Mouse (Mus musculus) ES-CJ7 (cell line): ENCODE measurements at regions not wholly inside any gene's neighbourhood (a gene's known extent, or its start where the extent isn't known, plus 50 kb on each side); places are given as distances from the start of the nearest gene placed in this dataset.

ENCODE experiments used
- DNase-seq: peaks from one replicate; pipeline ENCODE4 v3.0.0; 2011; ENCODE audit warnings: low read depth, low spot score

DNA sequence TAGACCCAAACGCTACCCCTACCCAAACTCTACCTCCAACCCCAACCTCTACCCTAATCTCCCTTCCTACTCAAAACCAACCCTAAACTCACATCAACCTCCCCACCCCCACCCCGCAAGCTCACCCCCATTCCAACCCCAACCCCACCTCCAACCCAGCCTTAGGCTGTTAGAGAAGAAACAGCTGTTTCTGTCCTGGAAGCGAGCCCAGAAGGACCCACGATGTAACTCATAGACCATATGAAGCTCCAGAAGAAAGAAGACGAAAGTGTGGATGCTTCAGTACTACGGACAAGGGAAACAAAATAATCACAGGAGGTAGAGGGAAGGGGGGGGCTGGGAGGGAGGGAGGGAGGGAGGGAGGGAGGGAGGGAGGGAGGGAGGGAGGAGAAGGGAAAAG lies 58.4 kb downstream of the Sox11 start:
- no peak for DNase-seq

DNA sequence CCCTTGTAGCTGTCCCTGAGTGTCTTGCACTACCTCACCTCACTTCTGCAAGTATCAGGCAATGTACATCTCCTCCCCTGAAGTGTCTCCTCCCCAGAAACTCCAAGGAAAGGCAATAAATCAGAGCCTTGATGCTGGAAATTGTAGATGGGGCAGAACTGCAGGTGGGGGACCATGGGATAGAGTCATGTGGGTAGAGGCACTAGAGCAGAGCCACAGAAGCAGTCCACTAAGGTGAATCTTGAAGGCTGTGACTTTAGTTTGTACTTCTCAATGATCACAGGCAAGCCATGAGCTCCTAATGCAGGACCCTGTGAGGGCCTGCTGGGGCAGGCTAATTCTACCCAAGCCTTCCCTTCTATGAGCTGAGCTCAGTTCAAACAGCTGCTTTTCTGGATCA lies 80.4 kb downstream of the Sox11 start:
- DNase-seq, result no peak

DNA sequence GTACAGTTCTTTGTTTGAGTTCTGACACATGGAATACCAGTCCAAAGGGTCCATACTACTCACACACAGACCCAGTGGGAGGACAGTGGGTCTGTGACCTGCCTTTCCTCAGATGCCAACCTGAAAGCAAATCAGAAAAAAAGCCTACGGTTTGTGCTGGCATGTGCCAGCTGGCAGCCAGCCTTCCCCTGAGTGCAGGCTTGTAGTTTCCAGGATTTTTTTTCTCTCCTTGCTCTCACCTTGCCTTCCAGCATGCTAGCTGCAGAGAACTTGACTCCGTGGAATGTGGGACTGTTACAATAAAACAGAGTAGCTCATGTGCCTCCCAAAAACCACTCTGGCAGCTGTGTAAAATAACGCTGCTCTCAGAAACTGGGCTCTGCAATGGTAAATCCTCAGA lies 88.2 kb downstream of the Sox11 start:
- no peak for DNase-seq

DNA sequence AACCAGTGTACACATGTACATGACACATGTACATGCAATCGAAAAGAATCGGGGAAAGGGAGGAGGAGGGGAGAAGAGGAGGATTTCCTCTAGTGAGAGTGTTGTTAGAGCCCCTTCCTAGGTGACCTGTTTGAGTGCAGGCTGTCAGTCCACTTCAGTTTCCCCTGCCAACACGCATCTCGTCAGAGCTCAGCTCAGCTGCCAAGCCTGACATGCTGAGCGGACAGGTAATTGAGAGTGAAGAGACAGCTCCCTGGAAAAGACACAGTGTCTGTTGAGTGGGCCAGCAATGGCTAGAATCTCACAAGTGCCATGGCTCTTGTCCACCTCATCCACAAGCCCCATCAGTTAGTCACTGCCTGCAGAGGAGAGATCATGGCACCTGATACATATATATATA lies 90.9 kb downstream of the Sox11 start:
- no peak for DNase-seq

DNA sequence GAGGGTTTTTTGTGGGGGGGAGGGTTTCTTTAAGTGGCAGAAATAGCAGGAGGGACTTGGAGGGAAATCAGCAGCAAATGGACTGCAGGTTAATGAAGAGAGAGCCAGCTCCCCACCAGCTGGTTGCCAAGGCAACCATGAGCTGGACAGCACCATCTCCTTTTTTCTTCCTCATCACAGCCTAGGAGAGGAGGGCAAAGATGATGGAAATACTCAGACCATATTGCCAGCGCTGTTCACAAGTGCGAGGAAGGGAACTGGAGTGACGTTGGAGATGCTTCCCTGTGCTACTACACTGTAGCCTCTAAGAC lies 93.9 kb downstream of the Sox11 start:
- no peak for DNase-seq

DNA sequence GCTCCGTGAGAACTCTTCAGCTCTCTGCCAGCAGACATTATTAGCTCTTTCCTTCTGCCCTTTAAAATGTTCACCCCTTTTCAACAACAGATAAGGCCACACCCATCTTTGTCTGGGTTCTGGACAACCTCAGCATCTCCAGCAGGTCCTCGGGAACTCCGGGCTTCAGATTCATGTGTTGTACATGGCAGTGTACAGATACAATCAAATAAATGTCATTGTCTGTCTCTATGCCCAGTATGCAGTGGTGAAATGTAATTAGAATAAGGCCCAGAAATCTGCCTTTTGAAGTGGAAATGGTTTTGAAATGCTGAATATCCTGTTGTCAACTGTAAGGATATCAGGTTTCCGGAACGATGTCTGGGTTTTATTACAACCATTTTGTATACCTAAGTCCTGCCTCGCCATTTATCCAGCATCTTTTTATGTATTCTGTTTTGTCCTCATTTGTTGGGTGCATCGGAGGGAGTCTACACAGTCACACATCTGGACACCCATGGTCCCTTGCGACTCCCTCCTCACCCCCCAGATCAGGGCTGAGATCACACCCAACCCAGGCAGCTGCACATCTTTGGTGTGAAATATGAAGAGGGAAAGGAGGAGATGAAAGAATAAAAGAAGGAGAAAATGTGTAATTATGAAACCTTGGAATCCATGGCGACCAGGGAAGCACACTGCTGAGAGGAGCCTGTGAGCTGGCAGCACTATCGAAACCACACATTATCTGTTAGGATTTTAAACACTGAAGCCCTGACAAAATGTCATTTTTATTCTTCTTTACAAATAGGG lies 94.4 kb downstream of the Sox11 start:
- DNase-seq, result no peak

DNA sequence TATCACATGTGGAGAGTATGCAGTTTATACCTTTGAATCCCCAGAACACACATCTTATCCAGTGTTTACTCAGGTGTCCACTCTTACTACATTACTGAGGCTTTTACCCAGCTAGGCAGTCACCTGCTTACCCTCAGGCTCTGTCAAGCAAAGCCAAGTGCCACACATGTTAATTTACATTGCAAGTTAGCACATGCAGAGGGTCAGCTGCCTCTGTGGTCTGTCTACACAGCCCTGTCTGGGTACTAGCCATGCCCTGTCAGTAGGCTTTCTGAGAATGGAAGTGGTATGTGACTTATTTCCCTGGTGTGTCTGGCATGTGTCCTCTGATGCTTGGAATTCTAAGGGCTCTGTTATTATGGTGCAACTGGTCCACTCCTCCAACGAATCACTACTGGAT lies 106.6 kb downstream of the Sox11 start:
- no peak for DNase-seq

DNA sequence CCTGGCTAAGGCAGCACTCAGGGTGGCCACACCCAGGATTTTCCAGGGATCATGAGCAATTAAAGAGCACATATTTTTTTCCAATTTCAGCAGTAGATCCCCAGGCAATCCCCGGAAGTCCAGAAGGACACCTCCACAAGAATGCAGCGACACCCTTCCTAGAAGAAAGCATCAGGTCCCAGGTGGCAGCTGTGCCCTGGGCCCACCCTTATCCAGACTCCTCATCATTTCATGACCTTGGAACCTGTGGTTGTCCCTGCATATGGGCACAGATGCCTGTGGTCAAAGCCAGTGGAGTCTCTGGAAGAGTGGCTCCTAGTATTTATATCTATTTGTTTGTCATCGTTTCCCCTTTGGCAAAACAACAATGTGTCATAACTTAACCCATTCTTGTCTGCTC lies 120.8 kb downstream of the Sox11 start:
- DNase-seq, result no peak

DNA sequence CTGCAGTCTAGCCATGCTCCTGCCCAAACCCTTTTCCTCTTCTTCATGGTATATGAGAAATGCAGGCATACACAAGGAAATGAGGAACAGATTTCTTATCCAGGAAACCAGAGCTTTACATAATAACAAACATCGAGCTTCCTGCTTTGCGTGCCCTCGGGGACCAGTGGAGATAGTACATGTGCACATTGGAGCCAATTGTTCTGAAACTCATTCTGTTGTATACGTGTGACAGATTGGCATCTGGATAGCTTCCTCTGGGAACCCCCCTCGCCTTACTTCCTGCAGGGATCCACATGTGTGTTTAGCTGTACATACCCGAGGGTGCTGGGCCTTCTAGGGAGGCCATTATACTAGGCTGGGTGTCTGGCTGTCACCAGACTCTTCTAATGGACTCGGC lies 141.2 kb downstream of the Sox11 start:
- DNase-seq, result no peak

DNA sequence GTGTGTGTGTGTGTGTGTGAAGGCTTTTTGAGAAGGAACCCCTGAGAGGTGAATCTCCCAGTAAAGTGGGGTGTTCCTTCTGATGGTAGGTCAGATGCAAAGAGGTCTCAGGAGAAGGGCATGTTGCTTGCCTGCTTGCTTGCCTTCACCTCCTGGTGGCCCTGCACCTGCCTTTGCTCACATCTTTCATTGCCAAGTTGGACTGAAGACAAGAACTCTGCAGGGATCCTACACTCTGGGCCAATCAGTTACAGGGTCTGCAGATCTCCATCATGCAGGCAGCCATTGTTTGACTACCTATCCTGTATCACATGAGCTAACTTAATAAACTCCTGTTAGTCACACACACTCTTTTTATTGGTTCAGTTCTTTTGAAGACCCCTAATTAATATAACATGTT lies 148.4 kb downstream of the Sox11 start:
- no peak for DNase-seq

DNA sequence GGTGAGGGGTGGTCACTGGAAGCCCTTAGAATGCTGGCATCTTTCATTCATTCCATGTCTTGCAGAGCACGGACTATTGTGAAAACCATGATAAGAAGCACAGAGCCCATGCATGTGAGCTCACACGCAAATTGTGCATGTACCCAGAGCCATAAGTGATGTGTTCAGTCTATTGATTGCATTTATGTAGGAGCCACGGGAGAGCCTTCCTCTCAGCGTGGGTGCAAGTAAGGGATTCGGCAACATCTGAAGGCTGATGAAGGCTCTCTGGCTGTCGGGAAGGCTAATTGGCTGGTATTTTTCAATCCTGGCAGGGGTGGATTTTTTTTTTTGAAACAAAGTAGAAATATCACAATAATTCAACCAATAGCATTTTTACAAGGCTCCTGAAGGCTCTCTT lies 150.5 kb downstream of the Sox11 start:
- no peak for DNase-seq

DNA sequence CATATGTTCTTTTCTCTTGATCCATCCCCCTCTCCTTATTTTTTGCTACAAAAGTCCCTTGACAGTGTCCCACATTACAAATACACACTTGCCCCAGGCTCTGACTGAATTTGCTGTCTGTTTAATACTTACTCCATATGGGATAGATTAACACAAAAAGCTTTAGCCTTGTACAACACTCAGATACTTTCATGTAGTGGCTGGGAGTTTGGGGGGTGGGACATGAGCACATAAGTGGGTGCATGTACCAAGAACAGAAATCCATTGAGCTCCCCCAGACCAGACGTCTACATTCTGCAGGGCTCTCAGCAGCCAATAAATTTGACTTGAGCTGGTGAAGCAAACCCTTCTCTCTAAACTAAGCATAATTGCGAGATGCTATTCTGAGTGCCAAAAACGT lies 154.9 kb downstream of the Sox11 start:
- no peak for DNase-seq

DNA sequence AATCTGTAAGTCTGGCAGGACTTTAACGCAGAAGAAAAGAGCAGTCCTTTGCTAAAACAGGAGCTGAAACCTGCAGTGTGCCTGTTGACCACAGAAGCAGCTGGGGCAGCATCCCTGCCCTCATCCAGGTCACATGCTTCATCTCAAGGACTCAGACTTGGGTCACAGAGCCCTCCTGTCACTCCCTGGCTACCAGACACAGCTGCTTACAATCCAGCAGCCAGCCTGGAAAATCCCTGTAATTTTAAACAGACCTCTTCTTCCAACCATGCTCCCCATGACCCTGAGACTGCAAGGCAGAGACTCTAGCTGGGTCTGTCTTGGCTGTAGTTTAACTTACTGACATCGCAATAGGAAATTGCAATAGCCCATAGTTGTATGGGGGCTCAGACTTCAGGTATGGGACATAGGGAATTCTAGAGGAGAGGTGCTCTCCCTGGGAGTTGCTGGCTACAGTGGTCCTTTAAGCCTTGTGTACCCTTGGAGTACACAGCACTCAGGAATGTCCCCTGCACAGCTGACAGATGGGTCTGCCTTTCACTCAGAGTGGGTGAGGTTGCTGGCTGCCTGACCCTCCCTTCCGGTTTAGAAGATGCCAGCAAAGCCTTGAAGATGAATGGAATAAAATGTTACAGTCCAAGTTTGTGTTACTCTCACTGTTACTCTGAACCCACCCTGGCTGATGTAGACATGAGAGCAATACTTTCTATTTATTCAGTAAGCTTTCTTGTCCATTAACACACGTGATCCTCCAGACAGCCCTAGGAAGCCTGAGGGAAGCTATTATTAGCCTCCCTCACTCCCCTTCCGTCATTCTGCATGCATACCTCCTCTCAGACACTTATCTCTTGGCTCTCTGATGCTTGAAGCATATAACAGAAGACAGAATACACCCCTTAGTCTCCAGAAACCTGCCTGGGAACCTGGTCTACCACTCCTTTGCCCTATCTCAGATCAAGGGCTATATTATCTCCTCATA lies 159.7 kb downstream of the Sox11 start:
- DNase-seq, result no peak

DNA sequence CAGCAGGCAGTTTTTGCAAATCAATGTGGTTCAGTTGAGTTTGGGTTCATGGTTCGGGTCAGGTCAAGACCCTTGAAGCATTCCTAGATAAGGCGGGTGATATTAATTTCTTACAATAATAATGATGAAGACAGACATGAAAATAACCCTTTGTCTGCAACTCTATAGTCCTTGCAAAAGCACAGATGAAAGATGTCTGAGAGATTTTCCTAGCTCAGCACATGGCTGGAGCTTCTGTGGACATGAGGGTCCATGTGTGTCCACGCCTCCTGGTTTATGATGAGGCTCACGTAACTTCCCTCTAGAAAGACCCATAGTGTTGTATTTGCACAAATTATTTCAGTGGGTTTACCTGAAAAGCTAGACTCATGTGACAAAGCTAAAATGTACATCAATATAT lies 168.8 kb downstream of the Sox11 start:
- DNase-seq, result no peak

DNA sequence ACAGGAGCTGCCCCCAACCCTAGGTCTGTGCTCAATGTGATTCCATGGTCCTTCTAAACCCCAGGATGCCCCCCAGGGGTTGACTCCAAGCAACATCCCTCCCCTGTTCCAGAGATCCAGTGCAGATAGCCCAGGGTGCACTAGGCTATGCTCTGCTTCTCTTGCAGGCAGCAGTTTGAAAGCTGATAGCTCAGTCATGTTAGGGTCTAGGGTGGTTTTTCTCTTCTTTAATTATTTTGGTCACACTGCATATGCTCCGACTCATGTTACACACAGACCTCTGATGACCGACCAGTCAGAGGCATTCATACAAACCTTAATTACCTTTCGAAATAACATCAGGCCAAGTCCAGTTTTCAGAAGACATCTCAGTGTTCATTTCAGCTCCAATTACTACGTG lies 169.2 kb downstream of the Sox11 start:
- no peak for DNase-seq

DNA sequence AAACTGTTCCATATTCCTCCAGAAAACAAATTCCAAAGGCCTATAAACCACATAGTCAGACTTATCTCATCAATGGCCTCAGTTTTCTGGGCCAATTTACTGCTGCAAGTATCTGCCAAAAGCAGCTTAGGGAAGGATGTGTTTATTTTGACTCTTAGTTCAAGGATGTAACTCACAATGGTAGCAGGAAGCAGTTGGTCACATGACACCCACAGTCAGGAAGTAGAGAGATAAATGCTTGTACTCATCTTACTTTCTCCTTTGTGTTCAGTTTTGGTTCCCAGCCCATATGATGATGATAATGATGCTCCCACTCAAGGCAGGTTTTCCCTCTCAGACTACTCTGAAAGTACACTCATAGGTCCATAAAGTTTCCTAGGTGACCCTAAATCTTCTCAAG lies 170.8 kb downstream of the Sox11 start:
- DNase-seq, result no peak

DNA sequence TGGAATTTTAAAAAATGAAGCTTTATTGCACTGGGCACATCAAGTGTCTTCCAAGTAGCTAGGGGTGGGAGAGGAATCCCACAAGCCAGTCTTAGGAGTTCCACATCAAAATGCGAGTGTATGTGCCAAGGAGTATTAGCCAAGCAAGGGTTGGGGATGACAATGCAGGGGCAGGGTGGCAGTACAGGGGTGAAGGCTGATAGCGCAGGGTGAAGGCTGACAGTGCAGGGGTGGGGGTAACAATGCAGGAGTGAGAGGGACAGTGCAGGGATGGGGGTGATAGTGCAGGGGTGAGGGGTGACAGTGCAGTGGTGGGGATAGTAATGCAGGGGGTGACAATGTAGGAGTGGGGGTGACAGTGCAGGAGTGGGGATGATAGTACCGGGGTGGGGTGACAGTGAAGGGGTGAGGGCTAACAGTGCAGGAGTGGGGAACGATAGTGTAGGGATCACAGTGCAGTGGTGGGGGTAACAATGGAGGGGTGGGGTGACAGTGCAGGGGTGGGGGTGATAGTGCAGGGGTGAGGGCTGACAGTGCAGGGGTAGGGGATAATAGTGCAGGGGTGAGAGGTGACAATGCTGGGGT lies 177.4 kb downstream of the Sox11 start:
- no peak for DNase-seq

DNA sequence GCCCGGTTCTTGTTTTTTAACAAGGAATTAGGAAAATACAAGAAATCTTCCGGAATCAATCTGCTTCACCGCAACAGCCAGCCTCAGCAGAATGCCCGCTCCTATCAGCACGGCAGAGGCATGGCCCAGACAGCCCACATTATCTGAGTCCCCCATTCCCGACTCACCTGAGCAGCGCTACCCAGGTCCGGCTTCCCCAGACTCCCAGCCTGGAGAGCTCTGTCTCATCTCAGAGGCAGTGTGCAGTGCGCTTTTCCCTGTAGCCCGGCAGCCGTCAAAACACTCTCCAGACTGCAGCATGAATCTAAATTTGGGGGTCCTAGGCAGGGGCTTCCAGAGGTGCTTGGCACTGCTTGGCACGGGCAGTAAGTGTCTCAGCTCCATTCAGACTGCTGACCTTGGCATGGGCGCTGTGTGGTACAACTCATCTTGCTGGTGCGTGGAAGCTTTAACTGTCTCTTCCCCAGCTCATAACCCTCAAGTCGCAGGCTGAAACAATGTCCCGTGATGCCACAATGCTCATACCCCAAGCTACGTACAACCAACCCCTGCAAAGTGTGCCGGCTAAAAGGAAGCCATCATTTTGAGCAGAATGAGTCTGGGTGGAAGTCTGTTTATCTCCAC lies 182.2 kb downstream of the Sox11 start:
- DNase-seq, result no peak

DNA sequence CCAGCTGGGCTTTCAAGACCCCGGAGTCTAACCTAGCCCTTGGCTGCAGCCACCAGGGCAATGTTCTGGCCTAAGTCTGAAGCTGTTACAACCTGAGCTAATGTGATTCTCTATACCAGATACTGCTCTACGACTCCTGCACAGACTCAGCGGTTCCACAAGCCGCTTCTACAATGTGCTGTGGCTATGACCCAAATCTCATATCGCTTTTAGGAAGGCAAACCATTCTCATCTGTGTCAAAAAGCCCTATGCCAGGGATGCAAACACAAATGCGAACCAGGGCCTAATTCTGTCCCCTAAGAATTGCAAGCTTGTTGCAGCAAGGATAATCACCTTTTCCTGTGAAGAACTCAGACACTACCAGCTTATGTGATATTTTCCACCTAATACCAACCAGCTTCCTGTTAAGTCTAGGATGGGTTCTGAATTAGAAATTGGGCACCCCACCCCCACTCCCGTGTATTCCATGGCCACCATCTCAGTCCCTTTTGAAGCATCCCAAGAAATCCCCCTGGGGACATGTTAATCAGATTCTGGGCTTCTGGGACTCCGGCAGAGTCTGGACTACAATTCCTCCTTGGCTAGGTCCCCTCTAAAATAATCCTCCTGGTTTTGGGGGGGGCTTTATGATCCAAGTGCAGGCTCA lies 182.8 kb downstream of the Sox11 start:
- DNase-seq, result no peak

DNA sequence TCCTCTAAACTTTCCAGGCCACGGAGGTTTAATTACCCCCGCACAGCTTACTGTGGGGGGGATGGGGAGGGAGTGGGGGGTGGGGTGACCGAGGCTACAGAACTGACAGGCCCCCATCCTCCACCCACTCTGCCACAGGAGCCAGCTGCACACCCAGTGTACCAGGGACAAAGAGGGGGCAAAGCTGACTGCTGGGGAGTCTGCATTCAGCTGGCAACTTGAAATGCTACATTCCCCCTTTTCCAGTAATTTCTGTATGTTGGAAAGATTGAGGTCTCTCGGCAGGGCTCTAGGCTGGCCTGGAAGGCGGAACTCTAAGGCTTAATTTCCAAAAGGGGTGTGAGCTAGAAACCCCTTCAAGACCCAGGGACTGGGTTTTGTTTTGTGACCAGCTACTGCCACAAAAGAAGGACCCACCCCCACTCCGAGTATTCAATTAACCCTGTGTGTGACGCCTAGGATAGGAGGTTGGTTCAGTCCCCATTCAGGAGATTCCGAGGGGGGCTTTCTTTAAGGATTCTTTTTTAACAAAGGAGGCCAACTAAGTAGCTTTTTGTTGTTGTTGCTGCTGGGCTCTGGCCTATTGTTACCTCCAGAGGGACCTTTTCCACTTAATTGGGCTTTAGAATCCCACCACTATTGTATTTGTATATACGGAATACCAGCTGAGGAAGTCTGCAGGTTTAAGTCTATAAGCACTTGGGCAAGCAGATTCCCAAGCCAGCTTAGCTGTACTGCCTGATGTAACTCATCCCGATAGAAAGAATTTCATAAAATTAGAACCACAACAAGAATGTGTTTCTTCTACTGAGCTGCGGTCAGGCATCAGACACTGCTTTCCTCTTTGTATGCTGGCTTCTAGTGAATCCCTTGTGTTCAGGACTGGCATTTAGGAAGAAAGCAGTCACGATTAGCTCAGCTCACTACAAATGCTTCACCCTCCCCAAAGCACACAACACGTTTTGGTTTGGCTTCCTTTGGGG lies 191.2 kb downstream of the Sox11 start:
- peak; percentile 43 for DNase-seq

DNA sequence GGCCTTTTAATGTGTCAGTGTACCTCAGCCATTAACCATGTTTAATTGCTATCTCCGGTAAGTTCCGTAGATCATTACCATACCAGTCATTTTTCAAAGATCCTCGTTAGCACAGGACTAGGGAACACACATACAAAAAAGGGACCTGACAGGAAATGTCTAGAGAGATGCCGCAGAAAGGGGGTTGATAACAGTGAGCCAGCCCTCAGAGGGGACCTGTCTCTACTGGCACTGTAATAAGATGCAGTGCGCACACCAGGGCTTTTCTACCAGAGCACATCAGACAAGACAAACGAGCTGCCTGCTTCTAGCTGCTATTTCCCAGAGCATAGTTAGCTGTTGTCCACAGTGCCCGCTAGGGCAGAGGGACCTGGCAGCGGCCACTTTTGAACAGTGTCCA lies 199.1 kb downstream of the Sox11 start:
- no peak for DNase-seq
